Mouse (Mus musculus): Measurements from ENCODE around the gene Glb1l. TPM values are rescaled to one million over a fixed set of nuclear protein-coding genes. Genes with fewer than 3 reads are reported as not detected.

Gene Glb1l
- 10 to 100 TPM in 1 of 2 experiments, 1 to 10 TPM in 1; 9.9 to 18.9 TPM for polyA plus RNA-seq (2017; shearing (Covaris generic))

DNA sequence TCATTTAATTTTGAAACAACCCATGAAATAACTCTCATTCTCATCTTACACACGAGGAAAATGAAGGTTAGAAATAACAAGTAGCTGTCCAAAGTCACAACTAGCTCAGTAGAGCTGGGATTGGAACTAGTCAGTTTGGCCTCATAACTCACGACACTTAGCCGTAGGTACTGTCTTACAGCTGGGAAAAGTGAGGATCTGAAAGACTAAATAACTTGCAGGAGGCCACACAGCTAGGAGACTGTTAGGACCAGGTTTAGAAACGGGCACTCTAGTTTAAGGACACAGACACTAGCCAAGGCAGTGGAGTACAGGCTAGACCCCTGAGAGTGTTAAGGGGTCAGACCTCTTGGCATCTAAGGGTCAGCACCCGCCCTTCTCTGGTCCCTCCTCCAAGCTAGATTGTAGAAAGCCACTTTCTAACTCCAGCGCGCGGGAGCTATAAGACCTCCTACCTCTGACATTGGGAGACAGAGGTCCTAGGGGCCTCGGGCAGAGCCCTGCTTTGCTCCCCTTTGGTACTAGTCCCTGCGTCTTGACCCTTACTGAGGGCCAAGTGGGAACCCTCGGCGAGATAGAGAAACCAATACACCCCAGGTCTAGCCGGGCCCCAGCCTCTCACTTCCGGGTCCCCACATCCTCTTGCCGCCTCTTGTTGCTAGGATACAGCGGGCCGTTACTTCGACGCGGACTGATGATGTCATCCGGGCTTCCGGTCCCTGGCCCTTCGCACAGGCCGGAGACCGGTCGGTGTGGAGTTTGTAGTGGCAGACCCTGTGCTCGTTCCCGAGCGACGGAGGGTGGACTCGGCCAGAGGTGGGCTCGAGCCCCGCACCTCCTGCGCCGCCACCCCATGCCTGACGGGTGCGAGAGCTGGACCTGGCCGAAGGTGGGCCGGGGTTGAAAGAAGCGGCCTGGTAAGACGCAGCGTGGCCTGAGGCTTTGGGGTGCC is at the start of gene Glb1l, which contains the start of gene Stk16:
Gene Glb1l, minus strand, starts transcription at position 678 of the 952 bp plus-strand sequence.
Gene Stk16, plus strand, starts transcription at position 703 of the 952 bp plus-strand sequence.

DNA sequence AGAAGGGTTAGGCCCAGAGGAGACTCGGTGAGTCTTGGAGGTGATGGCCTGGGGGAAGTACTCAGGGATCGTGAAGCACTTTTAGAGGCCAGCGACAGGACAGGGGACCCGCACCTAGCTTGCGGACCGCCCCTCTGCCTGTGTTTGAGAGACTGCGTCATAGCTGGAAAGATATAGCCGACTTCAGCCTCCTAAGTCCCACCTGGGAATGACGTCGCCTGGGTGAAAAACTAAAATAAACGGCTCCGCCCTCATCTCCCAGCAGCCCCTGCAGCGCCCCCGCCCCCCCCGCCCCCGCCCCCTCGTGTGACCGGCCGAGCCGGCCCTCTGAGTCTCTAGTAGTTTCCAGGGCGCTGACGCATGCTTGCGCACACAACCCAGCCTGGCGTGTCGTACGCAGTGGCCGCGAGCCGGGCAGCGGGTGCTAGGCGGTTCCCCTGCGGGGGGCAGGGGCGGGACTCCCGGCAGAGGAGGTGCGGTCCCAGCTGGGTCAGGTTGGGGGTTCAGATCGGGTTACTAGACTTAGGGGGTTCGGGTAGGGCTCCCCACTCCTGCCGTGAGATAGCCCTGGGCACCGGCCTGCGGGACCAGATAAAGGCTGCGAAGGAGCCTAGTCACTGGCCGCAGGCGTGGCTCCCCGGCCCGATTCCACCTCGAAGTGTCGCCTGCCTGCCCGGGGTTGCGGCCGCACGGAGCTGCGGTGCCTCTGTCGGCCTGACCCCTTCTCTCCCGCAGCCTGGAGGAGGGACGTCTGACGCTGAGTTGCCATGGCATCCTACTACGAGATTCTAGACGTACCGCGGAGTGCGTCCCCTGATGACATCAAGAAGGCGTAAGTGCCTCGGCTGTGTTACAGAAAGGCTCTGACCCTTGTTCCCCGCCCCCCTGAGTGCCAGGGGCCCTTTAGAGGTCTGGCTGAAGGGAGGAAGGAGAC is 25.8 kb upstream of the Glb1l start, which contains the start of gene Dnajb2:
Gene Dnajb2, plus strand, starts transcription at position 290 of the 934 bp plus-strand sequence.

DNA sequence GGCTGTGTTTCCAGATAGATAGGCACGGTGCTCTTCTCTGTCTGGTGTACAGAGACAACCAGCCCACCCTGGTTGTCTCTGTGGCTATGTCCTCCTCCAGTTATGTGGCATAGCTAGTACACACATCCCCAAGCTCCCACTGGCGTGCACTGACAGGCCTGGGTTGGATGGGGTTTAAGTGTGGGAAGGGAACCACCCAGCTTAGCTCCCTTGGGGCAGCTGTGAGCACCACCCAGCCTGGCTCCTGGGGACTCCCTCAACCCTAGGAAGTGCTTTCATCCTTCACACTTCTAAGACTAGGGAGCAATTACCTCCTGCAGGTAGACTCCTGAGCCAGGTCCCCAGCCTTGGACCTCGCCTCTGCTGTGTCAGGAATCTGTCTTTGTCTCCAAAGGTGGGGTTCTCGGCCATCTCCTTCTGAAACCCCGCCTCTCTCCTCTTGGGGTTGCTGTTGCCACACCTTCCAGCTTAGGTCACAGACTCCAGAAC is 21.1 kb upstream of the Glb1l start, which contains the start of gene A630095N17Rik:
Gene A630095N17Rik, minus strand, starts transcription at position 439 of the 489 bp plus-strand sequence.

DNA sequence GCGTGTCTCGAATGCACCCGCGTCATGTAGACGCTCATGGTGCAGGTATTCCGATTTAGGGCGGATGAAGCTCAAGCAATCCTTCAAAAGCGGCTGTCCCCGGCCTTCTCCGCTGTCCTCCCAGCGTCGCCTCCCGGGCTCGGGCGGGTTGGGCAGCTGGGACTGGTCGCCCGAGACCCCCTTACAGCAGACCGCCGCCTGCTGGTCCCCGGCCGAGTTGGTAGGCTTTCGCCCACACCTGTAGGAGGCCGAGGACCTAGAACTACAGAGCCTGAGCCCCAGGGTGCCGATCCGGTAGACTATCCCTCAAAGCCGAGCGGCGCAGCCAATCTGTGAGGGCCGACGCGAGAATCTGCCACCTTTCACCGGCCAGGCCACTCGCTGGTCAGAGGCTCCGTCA is 8.9 kb upstream of the Glb1l start, which contains the start of gene Tuba4a:
Gene Tuba4a, minus strand, starts transcription at position 335 of the 400 bp plus-strand sequence.

DNA sequence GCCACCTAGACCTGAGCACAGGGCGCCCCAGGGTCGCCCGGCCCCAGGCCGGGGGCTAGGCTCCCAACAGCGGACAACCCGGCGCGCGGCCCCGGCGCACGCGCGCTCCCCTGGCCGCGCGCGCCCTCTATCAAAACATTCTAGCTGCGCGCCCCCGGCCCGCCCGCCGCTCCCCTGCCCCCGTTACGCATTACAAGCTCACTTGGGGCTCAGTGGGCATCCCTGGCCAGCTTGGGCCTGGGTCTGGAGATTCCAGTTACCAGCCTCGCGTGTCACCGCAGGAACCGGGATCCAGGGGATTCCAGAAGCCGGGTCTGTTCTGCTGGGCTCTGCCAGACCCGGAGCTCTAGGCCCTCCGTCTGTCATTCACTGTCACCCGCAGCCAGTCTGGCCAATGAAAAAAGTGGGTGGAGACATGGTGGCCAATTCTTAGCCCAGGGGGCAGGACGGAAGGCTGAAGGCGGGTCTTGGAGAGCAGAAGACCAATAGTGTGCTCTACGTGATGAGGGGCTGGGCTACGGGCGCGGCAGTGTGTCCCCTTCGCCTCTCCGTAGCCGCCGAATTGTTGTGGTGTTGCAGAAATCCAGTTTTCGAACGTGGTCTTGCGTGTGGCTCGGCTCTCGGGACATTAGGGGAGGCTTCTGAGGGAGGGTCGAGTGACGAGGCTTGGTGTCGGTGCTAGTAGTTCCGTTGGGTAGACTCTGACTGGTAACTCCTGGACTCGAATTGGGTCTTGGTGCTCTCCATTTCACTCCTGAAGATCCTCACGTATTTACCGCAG is 18.8 kb downstream of the Glb1l start, which contains the start of the genes Ankzf1 and Atg9a:
Gene Ankzf1, plus strand, starts transcription at position 530 of the 781 bp plus-strand sequence.
Gene Atg9a, minus strand, starts transcription at position 575 of the 781 bp plus-strand sequence.

DNA sequence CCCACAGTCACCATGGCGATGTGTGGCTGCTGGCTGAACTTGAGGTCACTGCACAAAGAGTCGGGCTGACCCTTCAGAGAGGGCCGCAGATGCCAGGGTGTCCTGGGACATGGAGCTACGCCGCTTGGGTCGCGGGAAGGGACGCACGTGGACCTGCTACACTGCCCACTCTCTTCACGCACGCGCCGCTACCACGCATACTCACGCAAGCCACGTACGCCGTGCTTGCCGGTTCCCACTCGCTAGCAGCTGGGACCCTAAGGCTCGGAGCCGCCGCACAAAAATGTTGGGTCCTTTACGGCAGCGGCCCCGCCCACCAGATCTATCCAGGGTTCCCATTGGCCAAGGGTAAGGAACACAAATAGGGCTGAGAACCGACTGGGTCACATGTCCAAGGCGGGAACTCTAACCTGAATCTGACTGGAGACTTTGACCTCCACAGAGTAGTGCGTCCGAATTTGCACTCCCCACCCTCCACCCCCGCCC is 30.5 kb downstream of the Glb1l start, which contains the start of gene Abcb6:
Gene Abcb6, minus strand, starts transcription at position 288 of the 486 bp plus-strand sequence.

DNA sequence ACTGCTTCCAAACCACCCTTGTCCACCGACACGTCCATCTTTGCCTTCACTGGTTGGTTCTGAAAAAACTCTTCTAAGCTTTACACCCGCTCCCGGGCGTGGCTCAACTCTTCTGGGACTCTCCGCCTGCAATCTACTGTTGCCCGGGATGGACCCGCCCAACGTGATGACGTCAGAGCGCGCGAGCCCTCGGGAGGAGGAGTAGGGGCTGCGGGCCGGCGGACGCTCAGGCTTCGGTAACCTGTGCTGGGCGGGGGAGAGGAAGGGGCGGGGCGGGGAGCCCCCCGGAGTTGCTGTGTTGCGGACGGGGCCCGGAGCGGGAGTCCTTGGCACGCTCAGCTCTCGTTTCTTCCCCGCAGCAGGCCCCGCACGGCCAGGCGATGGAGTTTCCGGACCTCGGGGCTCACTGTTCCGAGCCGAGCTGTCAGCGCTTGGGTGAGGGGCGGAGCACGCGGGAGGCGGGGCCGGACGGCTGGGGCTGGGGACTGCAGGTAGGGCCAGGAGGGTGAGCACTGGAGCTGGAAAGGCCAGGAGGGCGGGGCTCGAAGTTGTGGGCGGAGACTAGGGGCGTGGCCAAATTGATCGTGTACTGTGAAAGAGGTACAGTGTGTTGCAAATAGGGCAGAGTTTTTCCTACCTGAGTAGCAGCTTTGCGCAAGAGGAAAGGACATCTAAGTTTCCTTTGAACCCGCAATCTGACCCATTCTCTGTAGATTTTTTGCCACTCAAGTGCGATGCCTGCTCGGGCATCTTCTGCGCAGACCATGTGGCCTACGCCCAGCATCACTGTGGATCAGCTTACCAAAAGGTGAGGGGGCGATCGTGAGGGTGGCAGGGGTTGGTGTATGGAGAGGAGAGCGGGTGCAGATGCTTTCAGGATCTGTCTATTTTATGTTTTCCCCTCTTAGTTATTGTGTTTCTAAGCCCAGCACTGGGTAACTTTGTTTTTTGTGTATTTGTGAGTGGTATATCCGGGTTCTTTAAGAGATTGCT is 41.8 kb downstream of the Glb1l start, which contains the start of gene Zfand2b:
Gene Zfand2b, plus strand, starts transcription at position 175 of the 993 bp plus-strand sequence.

Other genes with a start within 250 kb of the Glb1l start
- gene Nhej1, start 85.6 kb downstream of the Glb1l start, polyA plus RNA-seq (2017; shearing (Covaris generic)), result 10 to 100 TPM in 1 of 2 experiments, 1 to 10 TPM in 1; 8.1 to 18.7 TPM
- 1 to 10 TPM in 1 of 2 experiments, under 1 TPM in 1; 0.42 to 1.1 TPM for gene Slc23a3, start 76.9 kb downstream of the Glb1l start, polyA plus RNA-seq (2017; shearing (Covaris generic))
- gene Cnppd1, start 68.1 kb downstream of the Glb1l start, polyA plus RNA-seq (2017; shearing (Covaris generic)), result 100 to 1,000 TPM; 146 to 163 TPM
- gene Retreg2, start 68.0 kb downstream of the Glb1l start, polyA plus RNA-seq (2017; shearing (Covaris generic)), result 100 to 1,000 TPM; 122 TPM
- gene Zfand2b, start 42.2 kb downstream of the Glb1l start, polyA plus RNA-seq (2017; shearing (Covaris generic)), result 10 to 100 TPM; 68.6 to 80.7 TPM
- 1 to 10 TPM; 4.8 to 7.3 TPM for gene Abcb6, start 30.4 kb downstream of the Glb1l start, polyA plus RNA-seq (2017; shearing (Covaris generic))
- gene Ankzf1, start 18.7 kb downstream of the Glb1l start, polyA plus RNA-seq (2017; shearing (Covaris generic)), result 10 to 100 TPM; 38.6 to 47.7 TPM
- gene Atg9a, start 18.6 kb downstream of the Glb1l start, polyA plus RNA-seq (2017; shearing (Covaris generic)), result 10 to 100 TPM; 17.2 to 18.1 TPM
- 100 to 1,000 TPM in 1 of 2 experiments, 10 to 100 TPM in 1; 97.8 to 128 TPM for gene Stk16, start within 50 bp of the Glb1l start, polyA plus RNA-seq (2017; shearing (Covaris generic))
- gene Tuba4a, start 9.1 kb upstream of the Glb1l start, polyA plus RNA-seq (2017; shearing (Covaris generic)), result 100 to 1,000 TPM; 268 to 351 TPM
- gene A630095N17Rik, start 21.3 kb upstream of the Glb1l start, polyA plus RNA-seq (2017; shearing (Covaris generic)), result 1 to 10 TPM in 1 of 2 experiments, not detected in 1; 2.1 TPM
- 10 to 100 TPM; 41.1 to 41.7 TPM for gene Dnajb2, start 25.6 kb upstream of the Glb1l start, polyA plus RNA-seq (2017; shearing (Covaris generic))
- gene Ptprn, start 53.7 kb upstream of the Glb1l start, polyA plus RNA-seq (2017; shearing (Covaris generic)), result under 1 TPM; 0.28 to 0.32 TPM
- gene Resp18, start 67.6 kb upstream of the Glb1l start, polyA plus RNA-seq (2017; shearing (Covaris generic)), result not detected
- 10 to 100 TPM; 63.9 to 69.7 TPM for gene Dnpep, start 107.2 kb upstream of the Glb1l start, polyA plus RNA-seq (2017; shearing (Covaris generic))
- under 1 TPM in 1 of 2 experiments, not detected in 1; 0.77 TPM for gene Des, start 149.5 kb upstream of the Glb1l start, polyA plus RNA-seq (2017; shearing (Covaris generic))
- gene Speg, start 164.5 kb upstream of the Glb1l start, polyA plus RNA-seq (2017; shearing (Covaris generic)), result 1 to 10 TPM in 1 of 2 experiments, under 1 TPM in 1; 0.95 to 5.6 TPM
- 10 to 100 TPM; 67.8 to 92.0 TPM for gene Gmppa, start 225.1 kb upstream of the Glb1l start, polyA plus RNA-seq (2017; shearing (Covaris generic))
- under 1 TPM in 1 of 2 experiments, not detected in 1; 0.15 TPM for gene Asic4, start 239.6 kb upstream of the Glb1l start, polyA plus RNA-seq (2017; shearing (Covaris generic))

Measured in inflammation-experienced regulatory T-cells (primary cell).